Mouse (Mus musculus): ENCODE results near the gene Brox.

DNA sequence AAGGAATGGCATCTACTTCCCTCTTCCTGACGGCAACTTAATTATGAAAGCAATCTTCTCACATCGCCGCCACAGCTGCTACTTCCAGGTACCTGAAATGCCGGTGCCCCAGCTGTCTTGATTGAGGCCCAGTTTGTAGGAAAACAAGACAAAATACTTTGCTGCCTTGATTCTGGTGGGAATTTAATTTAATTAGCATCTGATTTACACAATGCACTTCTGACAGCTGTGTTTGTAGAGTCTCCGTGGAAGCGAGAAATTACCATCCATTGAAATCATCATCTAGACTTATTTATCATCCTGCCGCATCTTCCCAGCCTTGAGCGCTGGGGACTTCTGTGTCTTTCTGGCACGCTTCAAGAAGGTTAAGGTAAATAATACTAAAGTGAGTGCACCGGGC lies 44.5 kb downstream of the Brox start:
- TF ChIP-seq CTCF (IDR thresholded peaks at IDR 0.05; ENCODE audit: low read depth, low read length) (no peak), POLR2A (IDR thresholded peaks at IDR 0.05; ENCODE audit: borderline replicate concordance, low read depth, low read length) (no peak)

Measured in bone marrow macrophage, adult 2 months (primary cell).